Mouse (Mus musculus) heart, embryonic 14.5 days (tissue): ENCODE results near the gene Crocc. TPM values are rescaled to one million over a fixed set of nuclear protein-coding genes. Genes with fewer than 3 reads are reported as not detected.

Source experiments
- ATAC-seq: fragments of 200-750 bp; cut with Nextera tagmentation; 2 replicates; pipeline ENCODE4 v1.8.0; 2017; ENCODE audit warnings: low read depth, moderate TSS enrichment; ENCODE audit not compliant: insufficient number of reproducible peaks, insufficient read depth, low FRiP score
- H3K27ac ChIP-seq, 2 experiments: fragments of 200-500 bp in 1 of 2; fragments of 300-500 bp in 1 of 2; sonication (generic) in 1 of 2; replicated peaks in 1 of 2; 2 replicates each; pipeline ENCODE4 v1.5.1; 2012 to 2014; ENCODE audit warnings: low read depth in 2 of 2, low read length in 2 of 2, control low read depth in 1 of 2, mild to moderate bottlenecking in 1 of 2, mixed read lengths in 1 of 2; ENCODE audit not compliant: control insufficient read depth in 1 of 2, insufficient read depth in 1 of 2
- H3K27me3 ChIP-seq: fragments of 300-500 bp; sonication (generic); 2 replicates; pipeline ENCODE4 v1.6.1; 2014; ENCODE audit warnings: mild to moderate bottlenecking, low read length, control low read depth; ENCODE audit not compliant: control insufficient read depth, insufficient read depth
- H3K36me3 ChIP-seq: fragments of 300-500 bp; sonication (generic); 2 replicates; pipeline ENCODE4 v1.6.1; 2014; ENCODE audit warnings: mild to moderate bottlenecking, control low read depth, low read length, mixed read lengths; ENCODE audit not compliant: control insufficient read depth, insufficient read depth
- H3K4me1 ChIP-seq, 2 experiments: fragments of 200-500 bp in 1 of 2; fragments of 300-500 bp in 1 of 2; sonication (generic) in 1 of 2; 2 replicates each; pipeline ENCODE4 v1.6.1; 2012 to 2014; ENCODE audit warnings: low read length in 2 of 2, control low read depth in 1 of 2, mixed read lengths in 1 of 2; ENCODE audit not compliant: control insufficient read depth in 2 of 2, insufficient read depth in 2 of 2
- H3K4me2 ChIP-seq: fragments of 300-500 bp; sonication (generic); 2 replicates; pipeline ENCODE4 v1.6.1; 2014; ENCODE audit warnings: mild to moderate bottlenecking, low read length
- H3K4me3 ChIP-seq, 2 experiments: fragments of 200-500 bp in 1 of 2; fragments of 300-500 bp in 1 of 2; sonication (generic) in 1 of 2; 2 replicates each; pipeline ENCODE4 v1.5.1; 2012 to 2014; ENCODE audit warnings: low read length in 2 of 2, mild to moderate bottlenecking in 2 of 2, control low read depth in 1 of 2, low read depth in 1 of 2, moderate library complexity in 1 of 2; ENCODE audit not compliant: control insufficient read depth in 1 of 2, insufficient read depth in 1 of 2
- H3K9ac ChIP-seq: fragments of 300-500 bp; sonication (generic); 2 replicates; pipeline ENCODE4 v1.6.1; 2014; ENCODE audit warnings: mild to moderate bottlenecking, low read length
- H3K9me3 ChIP-seq: fragments of 300-500 bp; sonication (generic); 2 replicates; pipeline ENCODE4 v1.6.1; 2016; ENCODE audit warnings: low read length, control low read depth; ENCODE audit not compliant: control insufficient read depth
- WGBS: fragments of 180-500 bp; shearing (Covaris S2); extraction: QIAGEN DNeasy Blood & Tissue Kit; methylation state at CpG from one replicate; pipeline ENCODE4 v1.1.7; 2014; 5-methylcytosine and 5-hydroxymethylcytosine counted together
- polyA plus RNA-seq: library from polyadenylated mRNA; unstranded; fragments of >200 nt; fragmentation: Nextera tagmentation; extraction: Ambion mirVana; gene quantifications from 2 replicates; pipeline ENCODE4 v1.2.1, GENCODE M21; 2014

Gene Crocc
- polyA plus RNA-seq, 1 experiment from 2014 or later: 4.4 TPM

DNA sequence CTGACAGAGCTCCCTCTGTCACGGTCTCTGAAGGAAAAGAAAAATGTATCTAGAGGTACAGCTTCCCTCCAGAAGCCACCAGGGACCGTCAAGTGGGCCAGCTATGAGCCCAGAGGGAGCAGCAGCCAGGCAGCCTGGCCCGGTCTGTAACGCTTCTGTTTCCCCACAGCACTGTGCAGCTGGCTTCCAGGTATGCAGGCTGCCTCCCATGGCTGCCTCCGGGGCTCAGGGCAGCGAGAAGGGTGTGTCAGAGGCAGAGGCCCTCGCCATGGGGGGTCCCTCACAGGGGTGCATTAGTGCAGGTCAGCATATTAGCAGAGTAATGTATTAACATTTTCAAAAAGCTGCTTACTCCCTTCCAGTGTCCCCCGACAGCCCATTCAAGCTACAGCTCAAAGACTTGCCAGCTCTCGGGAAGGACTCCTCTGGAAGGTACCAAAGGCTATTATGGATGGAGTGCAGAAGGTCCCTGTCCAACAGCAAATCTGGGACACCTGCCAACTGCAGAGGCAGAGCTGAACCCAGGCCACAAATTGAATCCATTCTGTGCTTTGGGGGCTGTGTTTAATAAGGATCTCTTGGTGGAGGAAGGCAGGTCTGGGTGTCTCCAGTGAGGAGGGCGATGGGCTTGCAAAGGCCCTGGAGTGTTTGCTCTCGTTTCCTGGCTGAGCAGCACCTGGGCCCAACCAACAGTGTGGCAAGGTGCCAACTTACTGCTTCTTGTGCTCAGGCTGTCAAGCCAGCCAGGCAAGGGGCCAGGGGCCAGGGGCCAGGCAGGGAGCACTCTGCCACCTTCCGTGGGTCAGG is 6.6 kb upstream of the Crocc start:
- no peak overlapping the region for H3K4me3 ChIP-seq
- ATAC-seq: no peak
- no peaks in the 10 kb centered on the region for H3K9me3 ChIP-seq
- 0 out of 2 replicates have a peak overlapping the region, but pooled peaks have one; percentile 23 for H3K9ac ChIP-seq
- H3K27me3 ChIP-seq: no peaks in the 10 kb centered on the region
- peak overlapping the region; percentile 4 to 7; a peak in 2 of 4 replicates for H3K27ac ChIP-seq
- H3K4me2 ChIP-seq: no peak overlapping the region
- WGBS: 72% methylated on average over 12 of the region's 12 CpGs
- H3K4me1 ChIP-seq: peaks cover 22 to 31% of the 10 kb centered on the region in 2 experiments
- peaks cover 67% of the 10 kb centered on the region for H3K36me3 ChIP-seq

DNA sequence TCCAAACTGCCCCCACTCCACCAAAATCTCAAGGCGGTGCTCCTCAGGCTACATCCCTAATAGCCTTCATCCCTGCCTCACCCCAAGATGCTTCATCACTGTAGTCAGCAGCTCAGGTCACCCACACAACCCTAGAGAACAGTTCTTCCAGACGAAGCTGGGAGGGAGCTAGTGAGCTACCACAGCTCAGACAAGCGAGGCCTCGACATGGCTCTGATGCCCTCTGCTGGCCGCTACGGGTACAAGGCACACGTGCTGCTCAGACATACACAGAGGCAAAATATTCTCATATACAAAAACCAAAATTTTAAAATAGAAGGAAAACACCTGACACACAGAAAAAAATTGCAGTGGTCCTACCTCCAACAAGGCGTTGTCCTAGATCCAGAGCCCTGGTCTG is 4.8 kb upstream of the Crocc start:
- no peak overlapping the region for H3K9ac ChIP-seq
- peaks cover 22 to 31% of the 10 kb centered on the region in 2 experiments for H3K4me1 ChIP-seq
- H3K27ac ChIP-seq: no peak overlapping the region
- 12% methylated on average over 8 of the region's 8 CpGs for WGBS
- no peak overlapping the region for H3K4me3 ChIP-seq
- no peak overlapping the region for H3K4me2 ChIP-seq
- H3K27me3 ChIP-seq: no peaks in the 10 kb centered on the region
- no peak for ATAC-seq
- peaks cover 49% of the 10 kb centered on the region for H3K36me3 ChIP-seq
- no peaks in the 10 kb centered on the region for H3K9me3 ChIP-seq

DNA sequence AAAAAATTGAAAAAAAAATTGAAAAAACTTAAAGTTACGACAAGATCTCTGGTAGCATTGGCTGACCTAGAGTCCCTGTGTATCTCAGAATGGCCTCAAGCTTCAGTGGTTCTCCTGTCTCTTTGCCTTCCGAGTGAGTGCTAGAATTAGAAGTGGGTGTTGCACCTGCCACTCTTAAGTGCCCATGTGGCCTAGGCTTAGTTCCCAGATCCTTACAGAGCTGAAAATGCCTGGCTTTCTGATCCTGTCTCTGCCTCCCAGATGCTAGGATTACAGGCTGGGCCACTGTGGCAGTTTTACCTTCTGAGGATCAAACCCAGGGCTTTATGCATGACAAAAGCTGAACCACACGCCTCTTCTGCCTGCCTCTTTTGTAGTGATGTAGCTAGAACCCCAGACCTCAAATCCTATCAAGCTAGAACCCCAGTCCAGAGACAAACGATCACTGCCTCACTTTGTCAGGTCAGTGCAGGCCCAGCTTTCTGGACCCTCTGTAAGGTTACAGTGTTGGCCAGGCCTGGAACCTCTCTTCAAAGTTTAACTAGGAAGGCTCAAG is 3.8 kb upstream of the Crocc start:
- Histone ChIP-seq H3K4me1 (peaks cover 28 to 34% of the 10 kb centered on the region in 2 experiments), H3K36me3 (peaks cover 39% of the 10 kb centered on the region), H3K27ac (peak overlapping the region in 1 of 2 experiments; percentile 12; a peak in 1 of 4 replicates), H3K9me3 (no peaks in the 10 kb centered on the region), H3K4me3 (no peak overlapping the region), H3K27me3 (no peaks in the 10 kb centered on the region), H3K9ac (no peak overlapping the region), H3K4me2 (no peak overlapping the region)
- WGBS: 67% methylated on average over 4 of the region's 4 CpGs
- ATAC-seq: no peak

DNA sequence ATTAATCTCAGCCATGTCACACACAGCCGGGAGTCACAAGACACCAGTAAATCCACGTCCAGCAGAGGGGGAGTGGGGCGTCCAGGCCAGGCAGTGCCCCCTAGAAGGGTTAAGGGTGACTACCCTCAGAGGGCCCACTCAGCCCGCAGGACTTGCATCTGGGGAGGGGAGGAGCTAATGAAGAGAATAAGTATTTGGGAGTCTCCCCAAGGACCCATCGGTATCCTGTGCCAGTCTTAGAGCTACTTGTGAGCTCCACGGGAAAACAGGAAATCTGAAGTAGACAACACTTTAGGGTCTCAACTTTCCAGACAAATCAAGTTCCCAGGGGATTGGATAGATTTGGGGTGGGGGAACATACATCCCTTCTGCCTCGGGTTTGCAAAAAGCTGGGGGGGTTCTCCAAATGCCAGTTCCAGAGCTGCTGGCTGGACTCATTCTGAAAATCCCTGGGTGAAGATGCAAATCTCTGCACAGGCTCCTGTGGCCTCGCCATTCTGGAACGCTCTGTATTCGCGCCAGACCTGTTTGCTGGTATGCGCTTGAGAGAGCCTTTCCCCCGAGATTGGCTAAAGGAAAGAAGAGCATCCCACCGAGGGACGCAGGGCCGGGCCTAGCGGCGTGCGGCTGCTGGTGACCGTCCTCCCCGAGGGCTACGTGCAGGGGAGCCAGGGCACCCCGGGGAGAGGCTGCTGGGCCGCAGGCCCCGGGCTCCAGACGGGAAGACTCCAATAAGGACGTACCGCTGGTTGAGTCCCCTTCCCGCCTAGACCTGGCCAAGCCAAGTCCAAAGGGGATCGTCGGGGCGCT is 529 bp downstream of the Crocc start:
- peak overlapping the region; percentile 76 for H3K9ac ChIP-seq
- H3K4me1 ChIP-seq: peaks cover 5 to 8% of the 10 kb centered on the region in 2 experiments
- no peaks in the 10 kb centered on the region for H3K27me3 ChIP-seq
- 3% methylated on average over 32 of the region's 32 CpGs for WGBS
- peak overlapping the region; percentile 52 to 80 for H3K4me3 ChIP-seq
- peak overlapping the region; percentile 76 for H3K4me2 ChIP-seq
- no peaks in the 10 kb centered on the region for H3K9me3 ChIP-seq
- no peak for ATAC-seq
- peak overlapping the region; percentile 79 to 93 for H3K27ac ChIP-seq
- peaks cover 15% of the 10 kb centered on the region for H3K36me3 ChIP-seq

DNA sequence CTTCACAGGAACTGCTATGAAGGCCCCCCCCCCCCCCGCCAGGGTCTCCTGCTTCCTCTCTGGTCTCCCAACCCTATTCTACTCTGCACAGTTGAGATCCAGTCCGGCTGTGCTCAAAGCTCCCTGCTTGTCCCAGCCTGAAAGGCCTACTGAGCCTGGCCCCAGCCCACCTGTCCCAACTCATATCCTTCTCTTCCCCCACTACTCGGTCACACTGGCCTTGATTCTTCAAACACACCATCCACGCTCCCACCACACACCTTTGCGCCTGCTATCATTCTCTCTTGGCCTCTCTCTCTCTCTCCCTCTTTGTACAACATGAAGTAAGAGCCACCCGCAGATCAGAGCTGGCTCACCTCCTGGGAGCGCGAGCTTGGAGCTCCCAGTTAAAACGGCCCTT is 1.5 kb downstream of the Crocc start:
- Histone ChIP-seq H3K36me3 (peaks cover 15% of the 10 kb centered on the region), H3K27me3 (no peaks in the 10 kb centered on the region), H3K9ac (no peak overlapping the region), H3K9me3 (no peaks in the 10 kb centered on the region), H3K4me1 (peaks cover 10 to 12% of the 10 kb centered on the region in 2 experiments), H3K27ac (no peak overlapping the region), H3K4me3 (no peak overlapping the region), H3K4me2 (no peak overlapping the region)
- ATAC-seq: no peak
- 75% methylated on average over 9 of the region's 9 CpGs for WGBS

DNA sequence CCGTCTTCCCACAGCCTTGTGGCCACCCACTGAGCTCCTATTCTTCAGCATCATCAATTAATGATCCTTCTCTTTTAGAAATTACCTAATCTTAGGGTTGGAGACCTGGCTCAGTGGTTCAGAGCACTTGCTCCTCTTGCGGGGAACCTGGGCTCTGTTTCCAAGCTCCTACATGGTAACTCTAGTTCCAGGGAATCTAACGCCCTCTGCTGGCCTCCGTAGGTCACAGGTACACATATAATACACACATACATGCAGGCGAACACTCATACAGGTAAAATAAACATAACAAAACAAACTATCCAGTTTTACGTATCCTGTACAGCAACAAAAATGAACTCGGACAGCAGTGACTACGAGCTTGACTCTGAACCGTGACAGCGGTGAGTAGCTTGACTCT is 3.4 kb downstream of the Crocc start:
- H3K4me2 ChIP-seq: no peak overlapping the region
- no peaks in the 10 kb centered on the region for H3K9me3 ChIP-seq
- no peak overlapping the region for H3K27ac ChIP-seq
- H3K4me3 ChIP-seq: no peak overlapping the region
- H3K36me3 ChIP-seq: peaks cover 20% of the 10 kb centered on the region
- H3K9ac ChIP-seq: no peak overlapping the region
- WGBS: 91% methylated on average over 10 of the region's 10 CpGs
- H3K27me3 ChIP-seq: no peaks in the 10 kb centered on the region
- ATAC-seq: no peak
- H3K4me1 ChIP-seq: peaks cover 22 to 27% of the 10 kb centered on the region in 2 experiments

DNA sequence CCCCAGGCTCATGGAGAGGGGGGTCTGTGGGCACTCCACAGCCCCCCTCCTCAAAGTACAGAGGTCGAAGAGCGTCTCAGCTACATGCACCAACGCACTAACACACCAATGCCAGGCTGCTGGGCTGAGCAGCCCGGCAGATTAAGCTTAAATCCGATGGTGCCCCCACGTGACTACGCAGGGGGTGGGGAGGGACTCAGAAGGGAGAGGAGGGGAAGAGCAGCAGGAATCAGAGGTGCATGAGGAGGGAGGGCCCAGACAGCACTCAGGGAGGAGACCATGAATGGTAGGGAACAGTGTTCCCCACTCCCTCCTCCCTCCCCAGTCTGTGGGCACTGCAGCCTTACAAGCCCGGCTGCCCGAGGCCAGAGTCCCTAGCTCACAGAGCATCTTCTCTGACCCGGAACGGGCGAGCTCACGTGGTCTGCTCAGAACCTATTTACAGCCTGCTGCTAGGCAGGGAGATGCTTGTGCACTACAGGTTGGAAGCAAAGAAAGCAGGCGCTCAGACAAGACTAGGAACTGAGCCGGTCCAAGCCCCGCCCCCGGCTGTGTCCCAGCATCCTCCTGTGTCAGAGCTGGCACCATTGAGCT is 6.7 kb downstream of the Crocc start:
- Histone ChIP-seq H3K9me3 (no peaks in the 10 kb centered on the region), H3K36me3 (peaks cover 28% of the 10 kb centered on the region), H3K27me3 (no peaks in the 10 kb centered on the region), H3K9ac (peak overlapping the region; percentile 61), H3K27ac (peak overlapping the region; percentile 26 to 62; a peak in 3 of 4 replicates), H3K4me2 (peak overlapping the region; percentile 49), H3K4me3 (no peak overlapping the region), H3K4me1 (peaks cover 17 to 19% of the 10 kb centered on the region in 2 experiments)
- ATAC-seq: 0 out of 2 replicates have a peak, but pooled peaks have one; percentile 11
- 31% methylated on average over 16 of the region's 17 CpGs for WGBS
